Mouse (Mus musculus): ENCODE results near the gene Dusp7. TPM values are rescaled to one million over a fixed set of nuclear protein-coding genes. Genes with fewer than 3 reads are reported as not detected.

Gene Dusp7
- polyA plus RNA-seq (2017; shearing (Covaris generic)): 10 to 100 TPM; 16.2 to 21.1 TPM

- peak; percentile 23 for ATAC-seq
Observed at GRCm38 (mm10) chr9:106368112-106368717, at the start of gene Dusp7. Dusp7 (plus strand) TSS chr9:106368632.

- ATAC-seq: no peak
Observed at GRCm38 (mm10) chr9:106319095-106319494, 49.3 kb upstream of the Dusp7 start.

- no peak for ATAC-seq
Observed at GRCm38 (mm10) chr9:106322497-106322896, 45.9 kb upstream of the Dusp7 start.

GRCm38 (mm10) chr9:106326241-106326640 is 42.2 kb upstream of the Dusp7 start:
- no peak for ATAC-seq

- ATAC-seq: no peak
Observed at GRCm38 (mm10) chr9:106327125-106327809, 41.2 kb upstream of the Dusp7 start.

- ATAC-seq: no peak
Observed at GRCm38 (mm10) chr9:106328068-106328610, 40.3 kb upstream of the Dusp7 start.

GRCm38 (mm10) chr9:106328772-106329511 is 39.5 kb upstream of the Dusp7 start:
- no peak for ATAC-seq

- no peak for ATAC-seq
Observed at GRCm38 (mm10) chr9:106332746-106333145, 35.7 kb upstream of the Dusp7 start.

GRCm38 (mm10) chr9:106337620-106338019 is 30.8 kb upstream of the Dusp7 start:
- ATAC-seq: no peak

- no peak for ATAC-seq
Observed at GRCm38 (mm10) chr9:106338462-106339172, 29.8 kb upstream of the Dusp7 start.

- no peak for ATAC-seq
Observed at GRCm38 (mm10) chr9:106339173-106339558, 29.3 kb upstream of the Dusp7 start.

- no peak for ATAC-seq
Observed at GRCm38 (mm10) chr9:106339730-106340129, 28.7 kb upstream of the Dusp7 start.

- no peak for ATAC-seq
Observed at GRCm38 (mm10) chr9:106340501-106341312, 27.7 kb upstream of the Dusp7 start.

- ATAC-seq: no peak
Observed at GRCm38 (mm10) chr9:106341313-106341686, 27.1 kb upstream of the Dusp7 start.

- ATAC-seq: no peak
Observed at GRCm38 (mm10) chr9:106342573-106342972, 25.9 kb upstream of the Dusp7 start.

- ATAC-seq: no peak
Observed at GRCm38 (mm10) chr9:106345167-106345566, 23.3 kb upstream of the Dusp7 start.

GRCm38 (mm10) chr9:106345630-106346029 is 22.8 kb upstream of the Dusp7 start:
- no peak for ATAC-seq

- no peak for ATAC-seq
Observed at GRCm38 (mm10) chr9:106348281-106348680, 20.2 kb upstream of the Dusp7 start.

- ATAC-seq: no peak
Observed at GRCm38 (mm10) chr9:106349075-106349474, 19.4 kb upstream of the Dusp7 start.

GRCm38 (mm10) chr9:106351178-106351577 is 17.3 kb upstream of the Dusp7 start:
- no peak for ATAC-seq

- ATAC-seq: no peak
Observed at GRCm38 (mm10) chr9:106353779-106354178, 14.7 kb upstream of the Dusp7 start.

GRCm38 (mm10) chr9:106354810-106355209 is 13.6 kb upstream of the Dusp7 start:
- ATAC-seq: no peak

Measured in CD4-positive, CD25-positive, alpha-beta regulatory T cell, adult 4 months (primary cell).